Mouse (Mus musculus) embryonic fibroblast, embryonic 13.5 days (primary cell): ENCODE data around the gene Klf9. TPM values are rescaled to one million over a fixed set of nuclear protein-coding genes. Genes with fewer than 3 reads are reported as not detected.

Source experiments
- H3K27ac ChIP-seq: 2 replicates; pipeline ENCODE4 v1.5.1; 2012; ENCODE audit warnings: low read length, control low read depth, inconsistent platforms; ENCODE audit not compliant: insufficient read depth
- H3K4me1 ChIP-seq: 2 replicates; pipeline ENCODE4 v1.6.1; 2011; ENCODE audit warnings: low read length; ENCODE audit not compliant: control insufficient read depth, insufficient read depth
- H3K4me3 ChIP-seq: 2 replicates; pipeline ENCODE4 v1.5.1; 2011; ENCODE audit warnings: mild to moderate bottlenecking, control low read depth, low read length; ENCODE audit not compliant: insufficient read depth
- CTCF ChIP-seq: IDR thresholded peaks from 2 replicates; pipeline ENCODE4 v1.5.1; 2011; ENCODE audit warnings: mild to moderate bottlenecking, control low read depth, low read length, moderate library complexity, borderline replicate concordance; ENCODE audit not compliant: insufficient read depth
- POLR2A ChIP-seq: IDR thresholded peaks from 2 replicates; pipeline ENCODE4 v1.6.1; 2011; ENCODE audit warnings: low read depth, mild to moderate bottlenecking, control low read depth, low read length, moderate library complexity
- polyA plus RNA-seq: library from polyadenylated mRNA; stranded (reverse); fragments of >200 nt; gene quantifications from 2 replicates; pipeline ENCODE4 v1.2.4, GENCODE M21; 2011; ENCODE audit warnings: low read depth; ENCODE audit not compliant: missing spikeins, insufficient read length

Gene Klf9
- polyA plus RNA-seq, 1 experiment: 45.2 TPM

DNA sequence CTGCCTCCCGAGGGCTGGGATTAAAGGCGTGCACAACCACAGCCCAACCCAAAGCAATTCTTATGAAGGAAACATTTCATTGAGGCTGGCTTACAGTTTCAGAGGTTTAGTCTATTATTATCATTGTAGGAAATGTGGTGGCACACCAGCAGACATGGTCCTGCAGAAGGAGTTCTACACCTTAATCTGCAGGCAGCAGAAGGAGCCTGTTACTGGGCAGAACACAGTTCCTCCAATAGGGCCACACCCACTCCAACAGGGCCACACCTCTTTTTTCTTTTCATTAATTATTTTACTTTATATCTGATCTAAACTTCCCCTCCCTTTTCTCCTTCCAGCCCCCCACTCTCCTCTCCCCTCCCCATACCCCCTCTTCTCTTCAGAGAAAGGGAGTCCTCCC lies 11.1 kb upstream of the Klf9 start:
- Histone ChIP-seq H3K4me1 (no peaks in the 10 kb centered on the region), H3K27ac (no peak overlapping the region), H3K4me3 (no peak overlapping the region)
- no peak for TF ChIP-seq CTCF
- TF ChIP-seq POLR2A: no peak

DNA sequence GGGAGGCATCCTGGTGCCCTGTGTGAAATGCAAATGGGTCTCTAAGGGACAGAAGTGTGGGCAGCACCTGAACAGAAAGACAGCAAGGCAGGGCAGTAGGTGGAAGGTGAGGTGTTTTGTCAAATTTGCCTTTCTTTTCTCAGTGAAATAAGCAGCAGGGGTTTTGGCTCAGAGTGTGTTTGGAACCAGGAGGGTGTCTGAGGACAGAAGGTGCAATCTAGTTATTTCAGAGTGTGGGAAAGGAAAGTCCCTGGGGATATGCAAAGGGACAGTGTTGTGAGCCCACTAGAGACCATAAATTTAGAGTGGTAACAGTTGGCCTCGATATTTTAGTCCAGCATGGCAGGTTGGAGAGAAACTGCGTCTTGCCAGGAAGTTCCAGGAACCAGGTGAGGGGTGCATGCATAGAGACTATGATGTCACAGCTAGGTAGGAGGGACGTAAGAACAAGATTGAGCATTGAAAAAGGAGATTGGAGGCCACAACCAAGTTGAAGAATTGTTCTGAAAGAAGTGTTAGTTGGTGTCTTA lies 8.9 kb upstream of the Klf9 start:
- TF ChIP-seq CTCF (no peak), POLR2A (no peak)
- Histone ChIP-seq H3K4me3 (no peak overlapping the region), H3K4me1 (peaks cover 5% of the 10 kb centered on the region; the same call in 1 of the 2 replicates), H3K27ac (no peak overlapping the region)

DNA sequence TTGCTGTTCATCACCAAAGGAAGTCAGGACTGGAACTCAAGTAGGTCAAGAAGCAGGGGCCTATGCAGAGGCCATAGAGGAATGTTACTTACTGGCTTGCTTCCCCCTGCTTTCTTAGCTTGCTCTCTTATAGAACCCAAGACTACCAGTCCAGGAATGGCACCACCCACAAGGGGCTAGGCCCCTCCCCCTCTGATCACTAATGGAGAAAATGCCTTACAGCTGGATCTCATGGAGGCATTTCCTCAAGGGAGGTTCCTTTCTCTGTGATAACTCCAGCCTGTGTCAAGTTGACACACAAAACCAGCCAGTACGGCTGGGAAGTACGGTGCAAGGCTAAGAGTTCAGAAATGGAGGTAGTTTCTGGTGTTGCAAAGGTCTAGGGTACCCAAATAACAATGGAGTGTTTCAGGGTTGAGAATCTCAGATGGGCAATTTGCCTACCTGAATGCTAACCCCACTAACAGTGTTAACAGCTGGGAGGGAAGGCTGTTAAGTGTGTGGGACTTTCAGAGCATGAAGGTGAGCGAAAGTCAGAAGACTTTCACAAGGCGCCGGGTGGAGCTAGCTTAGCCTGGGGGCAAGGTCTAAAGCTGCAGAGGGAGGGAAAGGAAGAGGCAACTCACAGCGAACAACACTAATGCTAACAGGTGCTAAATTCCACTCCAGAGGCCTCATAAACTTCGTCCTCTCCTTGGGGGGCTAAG lies 8.2 kb upstream of the Klf9 start:
- Histone ChIP-seq H3K4me3 (no peak overlapping the region), H3K4me1 (peaks cover 5% of the 10 kb centered on the region; the same call in 1 of the 2 replicates), H3K27ac (no peak overlapping the region)
- TF ChIP-seq POLR2A: no peak
- no peak for TF ChIP-seq CTCF

DNA sequence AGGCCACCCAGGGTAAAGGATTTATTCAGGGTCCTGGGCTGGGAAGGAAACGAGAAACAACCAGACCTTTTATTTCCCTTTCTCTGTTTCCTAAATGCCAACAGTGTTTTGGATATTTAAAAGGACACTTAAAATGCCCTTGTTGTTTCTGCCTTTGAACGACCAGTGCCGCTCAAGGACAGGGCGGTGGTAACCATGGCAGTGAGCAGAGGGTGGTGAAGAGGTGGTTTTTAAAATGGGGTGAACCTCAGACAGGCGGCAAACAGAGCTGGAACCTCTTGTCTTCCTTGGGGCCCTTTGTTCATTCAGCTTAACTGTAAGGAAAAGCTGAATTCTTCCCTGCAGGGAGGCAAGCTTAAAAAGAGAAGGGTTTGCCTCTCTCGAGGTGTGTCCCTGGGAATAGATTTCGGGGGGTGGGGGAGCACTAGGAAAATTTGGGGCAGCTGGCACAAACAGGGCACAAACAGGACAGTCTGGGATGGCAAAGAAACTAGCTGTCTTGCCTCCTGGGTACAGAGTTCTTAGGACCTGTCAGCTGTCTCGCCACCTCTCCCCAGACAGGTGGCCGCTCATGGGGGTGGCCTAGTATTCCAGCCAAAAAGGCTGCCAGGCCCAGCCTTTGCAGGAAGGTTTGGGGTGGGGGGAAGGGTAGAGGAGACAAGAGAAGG lies 7.5 kb upstream of the Klf9 start:
- Histone ChIP-seq H3K4me1 (peaks cover 5% of the 10 kb centered on the region; the same call in 1 of the 2 replicates), H3K27ac (peak overlapping the region; percentile 93), H3K4me3 (no peak overlapping the region)
- no peak for TF ChIP-seq POLR2A
- TF ChIP-seq CTCF: no peak

DNA sequence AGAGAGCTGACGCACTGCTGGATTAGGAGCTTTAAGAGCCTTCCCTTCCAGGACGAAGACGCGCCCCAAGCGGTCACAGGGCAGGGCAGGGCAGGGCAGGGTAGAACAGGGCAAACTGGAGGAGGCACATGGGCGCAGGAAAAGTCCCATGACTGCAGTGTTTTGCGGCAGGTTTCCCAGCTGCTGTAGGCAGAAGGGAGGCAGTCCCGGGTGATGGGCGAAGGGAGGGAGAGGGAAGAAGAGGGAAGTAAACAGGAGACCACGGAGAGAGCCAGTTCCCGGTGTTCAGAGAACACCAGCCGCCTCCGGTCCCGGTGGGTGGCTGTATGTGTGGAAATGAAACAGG lies 7.0 kb upstream of the Klf9 start:
- peak overlapping the region; percentile 12 for H3K4me3 ChIP-seq
- H3K4me1 ChIP-seq: peaks cover 5% of the 10 kb centered on the region; the same call in 1 of the 2 replicates
- peak; percentile 52 for TF ChIP-seq POLR2A
- no peak; the same call in 1 of the 2 replicates for TF ChIP-seq CTCF
- peak overlapping the region; percentile 93 for H3K27ac ChIP-seq

DNA sequence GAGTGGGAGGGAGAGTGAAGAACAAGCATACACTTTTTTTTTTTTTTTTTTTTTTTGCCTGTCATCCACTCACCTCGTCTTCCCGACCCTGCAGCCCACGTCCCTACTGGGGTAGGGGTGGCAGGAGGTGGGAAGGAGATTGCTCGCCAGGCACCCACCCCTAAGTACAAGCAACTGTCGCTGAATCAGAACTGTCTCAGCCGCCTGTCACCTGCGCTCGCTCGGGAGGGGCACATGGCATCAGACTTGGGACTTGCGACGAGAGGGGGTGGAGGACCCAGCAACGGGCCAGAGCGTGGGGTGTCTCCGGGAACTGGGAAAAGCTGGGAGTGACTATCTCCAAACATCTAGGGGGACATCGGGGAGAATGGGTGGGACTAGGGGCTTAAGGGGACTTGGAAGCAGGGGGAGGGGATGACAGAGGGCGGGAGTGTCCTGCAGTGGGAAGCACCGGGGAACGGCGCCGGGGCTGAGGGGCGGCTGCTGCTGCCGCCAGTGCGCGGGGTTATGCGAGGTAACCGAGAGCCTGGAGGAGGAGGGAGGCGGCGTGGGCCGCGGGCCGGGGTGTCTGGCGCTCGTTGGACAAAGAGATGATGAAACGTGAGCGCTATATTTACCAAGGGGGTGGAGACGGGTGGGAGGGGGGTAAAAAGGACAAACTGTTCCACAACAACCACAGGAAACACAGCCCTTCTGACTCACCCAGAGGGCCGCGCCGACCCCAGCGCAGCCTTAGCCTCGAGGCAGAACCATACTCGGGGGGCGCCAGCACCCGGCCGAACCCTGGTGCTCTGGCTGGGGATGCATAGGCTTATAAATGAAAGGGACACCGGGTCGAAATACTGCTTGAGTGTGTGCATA lies 6.4 kb upstream of the Klf9 start:
- H3K4me1 ChIP-seq: peaks cover 5% of the 10 kb centered on the region; the same call in 1 of the 2 replicates
- peak overlapping the region; percentile 12 for H3K4me3 ChIP-seq
- peak overlapping the region; percentile 93 for H3K27ac ChIP-seq
- TF ChIP-seq CTCF (no peak), POLR2A (peak; percentile 32)

DNA sequence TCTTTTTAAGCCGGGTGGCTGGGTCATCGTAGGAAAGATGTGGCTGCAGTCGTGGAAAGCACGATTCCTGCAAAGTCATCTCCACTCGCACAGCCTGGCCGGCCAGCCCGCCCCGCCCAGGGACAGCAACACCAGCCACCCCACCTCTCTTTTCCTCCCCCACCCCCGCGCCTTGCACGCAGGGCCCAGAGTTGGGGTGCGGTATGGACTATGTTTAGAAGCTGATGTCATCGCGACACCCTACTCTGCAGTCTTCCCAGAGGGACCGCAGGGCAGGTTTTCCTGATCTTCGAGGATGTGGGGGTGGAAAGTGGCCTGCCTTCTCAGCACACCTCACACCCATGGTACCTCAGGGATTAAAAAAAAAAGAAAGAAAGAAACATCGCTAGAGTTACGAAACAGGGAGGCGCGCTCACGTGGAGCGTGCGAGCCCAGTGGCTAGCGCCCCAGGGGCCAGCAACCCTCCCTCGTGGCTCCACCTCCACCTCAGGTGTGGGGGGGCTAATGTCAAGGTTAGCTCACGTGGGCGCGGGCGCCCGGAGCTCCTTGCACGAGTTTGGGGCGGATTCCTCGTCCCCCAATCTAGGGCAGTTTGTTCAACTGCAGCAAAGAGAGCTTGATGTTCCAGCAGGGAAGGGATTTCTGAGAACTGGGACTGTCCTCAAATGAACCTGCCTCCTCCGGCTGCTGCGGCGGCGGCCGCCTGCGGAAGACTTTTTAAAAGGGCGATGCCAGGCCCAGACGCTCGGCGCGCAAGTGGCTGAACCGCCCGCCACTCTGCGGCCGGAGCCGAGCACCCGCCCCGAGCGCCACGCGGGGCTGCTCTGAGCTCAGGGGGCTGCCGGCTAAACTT lies 5.5 kb upstream of the Klf9 start:
- Histone ChIP-seq H3K4me3 (peak overlapping the region; percentile 12), H3K27ac (peak overlapping the region; percentile 93), H3K4me1 (peaks cover 5% of the 10 kb centered on the region; the same call in 1 of the 2 replicates)
- TF ChIP-seq POLR2A (peak; percentile 44), CTCF (no peak)

DNA sequence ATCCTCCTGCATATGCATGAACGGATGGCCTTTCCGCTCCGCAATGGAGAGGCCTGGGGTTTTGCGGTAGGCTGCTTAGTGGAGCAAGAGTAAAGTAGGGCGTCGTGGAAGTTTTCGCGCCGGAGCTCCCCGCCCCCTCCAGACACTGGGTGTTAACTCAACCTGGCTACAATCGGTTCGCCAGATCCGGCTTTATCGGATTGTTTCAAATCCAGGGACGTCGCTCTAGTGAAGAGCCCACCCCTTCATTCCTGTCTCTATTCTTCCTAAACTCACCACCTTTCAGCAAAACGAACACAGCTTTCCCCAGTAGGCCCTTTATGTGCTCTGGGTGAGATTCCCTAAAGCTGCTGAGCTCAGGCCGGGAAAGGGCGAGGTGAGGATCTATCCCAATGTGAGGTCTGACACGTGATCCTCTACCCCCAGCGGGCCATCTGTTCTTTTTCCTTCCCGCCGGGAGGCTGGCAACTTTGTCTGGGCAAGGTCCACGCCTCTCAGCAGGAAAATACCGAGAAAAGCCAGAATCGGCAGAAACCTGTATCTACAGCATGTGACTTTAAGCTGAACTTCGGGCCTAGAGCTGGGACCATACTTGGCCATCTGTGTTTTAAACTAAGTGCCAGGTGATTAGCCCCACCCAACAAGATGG lies 4.7 kb upstream of the Klf9 start:
- TF ChIP-seq CTCF: no peak
- peak; percentile 31 for TF ChIP-seq POLR2A
- Histone ChIP-seq H3K27ac (peak overlapping the region; percentile 93), H3K4me1 (peaks cover 5% of the 10 kb centered on the region; the same call in 1 of the 2 replicates), H3K4me3 (peak overlapping the region; percentile 12)
